Mouse (Mus musculus): ENCODE data around the gene Egfl6. TPM values are rescaled to one million over a fixed set of nuclear protein-coding genes. Genes with fewer than 3 reads are reported as not detected.
A peak's percentile ranks its signal among the peaks of the same experiment; 100 is the strongest.

Gene Egfl6
- polyA plus RNA-seq, 1 experiment from 2014 or later, result 3.6 TPM

DNA sequence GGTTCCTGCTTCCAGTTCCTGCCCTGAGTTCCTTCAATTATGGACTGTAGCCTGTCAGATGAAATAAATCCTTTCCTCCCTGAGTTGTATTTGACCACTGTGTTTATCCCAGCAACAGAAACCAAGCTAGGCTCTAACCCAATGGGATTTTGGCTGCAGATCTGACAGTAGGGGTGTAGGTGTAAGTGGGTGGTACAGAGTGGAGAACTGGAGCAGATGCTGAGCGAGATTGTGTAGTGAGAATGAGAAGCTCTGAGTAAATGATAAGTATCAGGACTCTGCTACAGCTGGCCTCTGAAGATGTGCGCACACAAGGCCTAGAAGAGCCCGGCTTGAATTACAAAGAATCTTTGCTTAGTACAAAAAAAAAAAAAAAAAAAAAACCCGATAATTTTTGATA, 73.4 kb downstream of the Egfl6 start:
- Histone ChIP-seq H3K36me3 (replicated peaks) (no peaks in the 10 kb centered on the region), H3K4me1 (peaks cover 8% of the 10 kb centered on the region; the same call in 1 of the 2 replicates), H3K27ac (replicated peaks) (no peak overlapping the region), H3K9me3 (no peaks in the 10 kb centered on the region), H3K27me3 (replicated peaks; ENCODE audit: low read depth, poor library complexity, severe bottlenecking) (peaks cover 60% of the 10 kb centered on the region), H3K4me3 (no peak overlapping the region)
- 95% methylated on average over 4 of the region's 4 CpGs for WGBS
- no peak for DNase-seq (ENCODE audit: low spot score)

DNA sequence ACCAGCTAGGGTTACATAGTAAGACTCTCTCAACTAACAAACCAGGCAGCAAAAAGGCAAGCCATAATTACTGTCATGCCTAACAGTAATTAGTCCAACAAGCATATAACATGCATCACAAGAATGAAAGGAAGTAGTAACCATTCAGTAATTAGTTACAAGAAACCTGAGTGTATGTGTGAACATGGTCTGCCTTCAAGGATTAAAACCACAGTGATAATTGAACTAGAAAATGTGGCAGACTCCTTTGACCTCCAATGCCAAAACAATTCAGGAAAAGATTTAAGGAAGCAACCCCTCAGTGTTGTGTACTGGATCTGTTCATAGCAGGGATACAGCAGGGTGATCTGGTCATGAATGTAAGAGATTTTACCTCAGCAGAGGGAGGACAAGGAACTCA, 74.4 kb downstream of the Egfl6 start:
- Histone ChIP-seq H3K4me1 (peaks cover 8% of the 10 kb centered on the region; the same call in 1 of the 2 replicates), H3K36me3 (replicated peaks) (no peaks in the 10 kb centered on the region), H3K9me3 (no peaks in the 10 kb centered on the region), H3K27ac (replicated peaks) (peak overlapping the region; percentile 96; the same call in 1 of the 2 replicates), H3K27me3 (replicated peaks; ENCODE audit: low read depth, poor library complexity, severe bottlenecking) (peaks cover 50% of the 10 kb centered on the region), H3K4me3 (no peak overlapping the region)
- DNase-seq (ENCODE audit: low spot score), result no peak

DNA sequence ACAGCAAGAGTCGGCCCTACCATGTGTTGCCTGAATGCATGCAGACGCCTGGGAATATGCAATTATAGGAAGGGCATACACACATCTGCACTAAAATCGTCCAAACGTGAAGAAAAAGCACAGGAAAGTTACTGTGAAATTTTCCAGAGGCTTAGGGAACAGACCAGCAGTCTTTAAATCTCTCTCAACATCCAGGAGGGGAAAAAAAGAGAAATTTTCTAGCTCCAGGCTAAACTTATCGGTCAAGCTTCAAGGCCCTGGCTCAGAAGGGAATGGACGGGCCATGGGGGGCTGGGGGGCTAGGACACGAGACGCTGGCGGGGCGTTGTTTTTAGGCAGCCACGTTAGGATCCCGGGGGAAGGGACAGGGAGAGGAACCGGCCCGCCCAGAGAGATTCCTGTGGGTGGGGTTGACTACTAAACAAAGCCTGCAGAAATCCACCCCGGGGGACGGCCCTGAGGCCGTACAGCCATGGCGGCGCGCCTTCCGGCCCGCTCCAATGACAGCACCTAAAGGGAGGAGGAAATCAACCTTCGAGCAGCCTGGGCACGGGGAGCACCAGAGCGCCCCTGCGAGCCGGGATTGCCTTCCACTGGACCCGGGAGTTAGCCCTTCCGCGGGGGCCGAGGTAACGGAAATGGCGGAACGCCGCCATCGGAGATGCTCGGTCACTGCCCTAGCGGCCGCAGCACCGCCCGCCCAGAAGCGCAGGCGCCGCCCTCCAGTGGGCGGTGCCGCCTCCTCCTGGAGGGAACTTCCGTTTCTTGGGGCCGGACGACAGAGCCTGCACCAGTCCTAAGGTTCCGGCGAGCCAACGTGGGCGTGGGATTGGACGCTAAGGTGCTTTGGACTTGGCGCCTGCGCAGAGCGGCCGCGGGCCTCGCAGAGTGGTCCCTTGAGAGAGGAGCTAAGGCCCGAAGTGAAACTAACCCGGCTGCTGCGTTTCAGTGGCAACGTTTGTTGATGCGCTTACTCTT, 75.5 kb downstream of the Egfl6 start:
- Histone ChIP-seq H3K9me3 (no peaks in the 10 kb centered on the region), H3K27me3 (replicated peaks; ENCODE audit: low read depth, poor library complexity, severe bottlenecking) (peaks cover 39% of the 10 kb centered on the region), H3K4me3 (peak overlapping the region; percentile 66), H3K27ac (replicated peaks) (peak overlapping the region; percentile 96), H3K4me1 (peaks cover 8% of the 10 kb centered on the region; the same call in 1 of the 2 replicates), H3K36me3 (replicated peaks) (peaks cover 4% of the 10 kb centered on the region)
- peak; percentile 94 for DNase-seq (ENCODE audit: low spot score)
- 22% methylated on average over 65 of the region's 65 CpGs for WGBS

DNA sequence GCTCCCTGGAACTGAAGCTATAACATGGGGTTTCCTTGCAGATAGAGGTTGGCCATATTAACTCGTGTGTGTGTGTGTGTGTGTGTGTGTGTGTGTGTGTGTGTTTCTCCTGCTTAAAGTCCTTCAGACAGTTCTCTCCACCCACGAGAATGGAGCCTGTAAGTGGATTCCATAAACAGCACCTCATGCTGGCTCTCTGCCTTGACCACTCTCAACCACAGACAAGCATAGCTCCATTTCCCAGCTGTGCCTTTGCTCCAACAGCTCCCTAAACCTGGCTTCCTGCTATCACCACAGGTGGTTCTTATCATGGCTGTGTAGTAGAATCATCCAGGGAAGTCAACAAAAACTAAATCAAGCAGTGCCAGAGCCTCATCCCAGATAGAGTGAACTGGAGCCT, 81.1 kb downstream of the Egfl6 start:
- 71% methylated on average over 2 of the region's 2 CpGs for WGBS

DNA sequence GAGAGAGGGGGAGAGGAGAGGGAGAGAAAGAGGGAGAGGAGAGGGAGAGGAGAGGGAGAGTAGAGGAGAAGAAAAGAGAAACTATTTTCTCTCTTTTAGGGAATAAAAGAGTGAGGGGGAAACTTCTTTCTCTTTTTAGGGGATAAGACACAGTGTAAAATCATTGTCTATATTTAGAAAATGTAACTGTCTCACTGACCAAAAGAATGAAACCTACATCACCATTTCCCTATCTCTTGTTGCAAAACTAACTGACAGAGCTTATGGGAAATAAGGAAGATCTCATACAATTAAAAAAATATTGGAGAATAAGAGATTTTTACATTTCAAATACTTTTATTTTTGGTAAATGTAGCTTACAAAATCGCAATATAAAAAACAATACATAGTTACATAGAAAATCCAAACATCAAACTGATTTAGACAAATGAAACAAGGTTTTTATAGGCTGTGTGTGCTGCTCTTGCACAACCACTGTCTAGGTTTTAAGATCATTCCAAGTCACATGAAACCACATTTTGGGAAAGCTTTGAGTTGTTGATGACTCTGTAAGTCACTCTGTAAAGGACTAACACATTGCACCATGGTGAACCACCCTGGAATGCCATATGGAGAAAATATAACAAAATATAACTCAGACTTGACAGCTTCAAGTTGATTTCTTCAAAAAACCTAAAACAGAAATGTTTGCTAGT, 85.9 kb downstream of the Egfl6 start:
- 79% methylated on average over 1 of the region's 1 CpGs for WGBS

More for the DNA sequence above, 81.1 kb downstream of the Egfl6 start:
- no peaks in the 10 kb centered on the region for H3K9me3 ChIP-seq
- H3K4me3 ChIP-seq, result no peak overlapping the region
- H3K4me1 ChIP-seq, result peaks cover 4% of the 10 kb centered on the region; the same call in 1 of the 2 replicates
- H3K27ac ChIP-seq (replicated peaks), result no peak overlapping the region
- peaks cover 17% of the 10 kb centered on the region for H3K36me3 ChIP-seq (replicated peaks)
- peaks cover 44% of the 10 kb centered on the region for H3K27me3 ChIP-seq (replicated peaks; ENCODE audit: low read depth, poor library complexity, severe bottlenecking)
- no peak for DNase-seq (ENCODE audit: low spot score)

DNA sequence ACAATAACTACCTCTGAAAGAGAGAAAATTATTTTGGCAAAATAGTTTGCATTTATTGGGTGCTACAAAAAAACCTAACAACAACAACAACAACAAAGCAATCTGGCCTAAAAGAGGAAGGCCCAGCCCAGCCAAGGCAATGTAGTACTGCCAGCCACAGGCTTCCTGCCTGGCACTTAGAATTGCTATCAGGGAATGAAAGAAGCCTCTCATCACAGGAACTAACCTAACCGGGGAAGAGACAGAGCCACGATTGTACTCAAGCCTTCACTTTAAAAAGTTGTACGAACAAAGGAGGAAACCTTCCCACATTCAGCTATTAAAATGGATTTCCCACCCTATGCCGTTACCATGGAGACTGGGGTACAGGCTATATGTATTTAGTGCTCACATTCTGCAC, 87.7 kb downstream of the Egfl6 start:
- Histone ChIP-seq H3K27ac (replicated peaks) (no peak overlapping the region), H3K4me1 (no peaks in the 10 kb centered on the region), H3K9me3 (no peaks in the 10 kb centered on the region), H3K4me3 (no peak overlapping the region), H3K27me3 (replicated peaks; ENCODE audit: low read depth, poor library complexity, severe bottlenecking) (peaks cover 40% of the 10 kb centered on the region), H3K36me3 (replicated peaks) (peaks cover 2% of the 10 kb centered on the region; the same call in 1 of the 2 replicates)
- DNase-seq (ENCODE audit: low spot score), result no peak
- 51% methylated on average over 4 of the region's 4 CpGs for WGBS

More for the DNA sequence above, 85.9 kb downstream of the Egfl6 start:
- H3K4me1 ChIP-seq, result no peaks in the 10 kb centered on the region
- no peak overlapping the region for H3K27ac ChIP-seq (replicated peaks)
- no peak for DNase-seq (ENCODE audit: low spot score)
- peaks cover 9% of the 10 kb centered on the region; the same call in 1 of the 2 replicates for H3K36me3 ChIP-seq (replicated peaks)
- H3K27me3 ChIP-seq (replicated peaks; ENCODE audit: low read depth, poor library complexity, severe bottlenecking), result peaks cover 44% of the 10 kb centered on the region
- no peaks in the 10 kb centered on the region for H3K9me3 ChIP-seq
- no peak overlapping the region for H3K4me3 ChIP-seq

DNA sequence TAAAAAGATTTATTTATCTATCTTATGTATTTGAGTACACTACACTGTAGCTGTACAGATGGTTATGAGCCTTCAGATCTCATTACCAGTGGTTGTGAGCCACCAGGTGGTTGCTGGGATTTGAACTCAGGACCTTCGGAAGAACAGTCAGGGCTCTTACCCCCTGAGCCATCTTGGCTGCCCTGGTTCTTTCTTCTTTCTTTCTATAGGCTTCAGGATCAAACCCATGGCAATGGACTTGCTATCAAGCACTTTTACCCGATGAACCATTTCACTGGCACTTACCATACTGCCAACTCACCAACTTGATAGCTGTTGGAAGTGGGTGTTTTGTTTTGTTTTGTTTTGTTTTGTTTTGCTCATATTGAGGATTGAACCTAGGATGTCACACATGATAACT, 90.5 kb downstream of the Egfl6 start:
- WGBS, result 86% methylated on average over 2 of the region's 2 CpGs
- DNase-seq (ENCODE audit: low spot score), result no peak
- H3K4me3 ChIP-seq, result no peak overlapping the region

DNA sequence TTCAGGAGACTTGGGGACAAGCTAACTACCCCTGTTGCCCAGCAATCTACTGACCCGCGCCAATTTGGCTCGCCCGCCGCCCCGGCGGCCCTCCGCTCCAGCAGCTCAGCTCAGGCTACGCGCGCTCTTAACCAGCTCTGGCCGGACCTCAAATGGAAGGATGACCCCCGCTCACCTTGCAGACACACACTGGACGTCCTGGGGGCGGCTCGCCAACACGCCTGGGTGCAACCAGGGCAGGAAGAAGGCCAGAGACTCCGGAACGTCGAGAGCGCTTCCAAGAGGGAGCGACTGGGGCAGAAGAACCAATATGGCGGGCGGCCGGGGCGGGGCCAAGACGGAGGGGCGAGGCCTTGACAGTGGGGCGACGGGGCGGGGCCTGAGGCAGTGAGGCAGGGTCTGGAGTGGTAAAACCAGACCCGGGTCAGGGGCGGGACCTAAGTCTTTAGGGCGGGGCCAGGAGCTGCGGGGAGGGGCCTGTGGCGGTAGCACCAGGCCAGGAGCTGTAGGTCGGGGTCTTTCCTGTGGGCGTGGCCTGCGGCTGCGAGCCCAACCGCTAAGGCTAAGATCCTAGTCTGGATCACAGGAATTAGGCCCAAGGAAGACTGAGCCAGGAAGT, 106.0 kb downstream of the Egfl6 start, which contains the start of gene Rab9:
Gene Rab9 (minus strand): TSS at position 503 of the 619 bp plus-strand sequence.
- H3K27me3 ChIP-seq (replicated peaks; ENCODE audit: low read depth, poor library complexity, severe bottlenecking), result peaks cover 59% of the 10 kb centered on the region
- peak within 1 kb of the TSS; percentile 92 for H3K27ac ChIP-seq (replicated peaks)
- peak within 1 kb of the TSS; percentile 70 for H3K4me3 ChIP-seq
- H3K9me3 ChIP-seq, result 0 out of 2 replicates have a peak, but pooled peaks cover 2% of the 10 kb centered on the region
- WGBS, result 15% methylated on average over 41 of the region's 41 CpGs
- no peaks in the 10 kb centered on the region; the same call in 1 of the 2 replicates for H3K4me1 ChIP-seq
- DNase-seq (ENCODE audit: low spot score), result peak; percentile 96
- peaks cover 18% of the 10 kb centered on the region for H3K36me3 ChIP-seq (replicated peaks)

More for the DNA sequence above, 90.5 kb downstream of the Egfl6 start:
- Histone ChIP-seq H3K4me1 (no peaks in the 10 kb centered on the region), H3K27me3 (replicated peaks; ENCODE audit: low read depth, poor library complexity, severe bottlenecking) (peaks cover 24% of the 10 kb centered on the region), H3K9me3 (no peaks in the 10 kb centered on the region), H3K36me3 (replicated peaks) (no peaks in the 10 kb centered on the region), H3K27ac (replicated peaks) (no peak overlapping the region)

DNA sequence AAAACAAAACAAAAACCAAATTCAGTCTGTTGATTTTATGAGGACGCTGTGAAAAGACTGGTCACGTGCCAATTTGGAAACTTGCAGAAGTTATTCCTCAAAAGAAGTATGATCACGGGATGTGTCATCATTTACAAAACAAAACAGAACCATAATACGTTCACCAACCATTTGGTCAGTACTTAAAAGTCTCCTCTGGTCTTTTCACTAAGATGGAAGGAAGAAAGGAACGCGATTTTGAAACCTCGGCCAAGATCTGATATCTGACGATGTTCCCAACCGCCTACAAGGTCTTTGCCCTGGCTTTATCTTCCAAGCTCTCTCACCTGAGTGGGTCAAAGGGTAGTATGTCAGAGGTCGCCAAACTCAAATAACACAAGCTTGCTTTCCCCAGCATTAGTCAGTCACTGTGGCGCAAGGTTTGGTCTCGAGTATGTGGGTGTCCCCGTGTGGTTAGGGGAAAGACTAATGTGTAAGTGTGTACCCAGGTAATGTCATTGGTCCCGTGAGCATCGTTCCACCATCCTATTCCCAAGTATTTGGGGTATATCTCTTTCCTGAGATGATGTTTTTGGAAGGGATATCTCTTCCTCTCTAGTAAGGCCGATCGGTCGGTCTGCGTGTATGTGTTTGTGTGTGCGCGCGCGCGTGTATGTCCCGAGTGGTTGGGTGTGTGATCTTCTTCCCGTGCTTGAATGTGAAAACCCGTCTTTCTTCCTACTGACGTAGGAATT, 106.7 kb downstream of the Egfl6 start:
- H3K27ac ChIP-seq (replicated peaks), result peak overlapping the region; percentile 92
- peak overlapping the region; percentile 70 for H3K4me3 ChIP-seq
- DNase-seq (ENCODE audit: low spot score), result peak; percentile 15
- 0 out of 2 replicates have a peak, but pooled peaks cover 2% of the 10 kb centered on the region for H3K9me3 ChIP-seq
- no peaks in the 10 kb centered on the region; the same call in 1 of the 2 replicates for H3K4me1 ChIP-seq
- H3K27me3 ChIP-seq (replicated peaks; ENCODE audit: low read depth, poor library complexity, severe bottlenecking), result peaks cover 66% of the 10 kb centered on the region
- 23% methylated on average over 28 of the region's 28 CpGs for WGBS
- H3K36me3 ChIP-seq (replicated peaks), result peaks cover 18% of the 10 kb centered on the region

DNA sequence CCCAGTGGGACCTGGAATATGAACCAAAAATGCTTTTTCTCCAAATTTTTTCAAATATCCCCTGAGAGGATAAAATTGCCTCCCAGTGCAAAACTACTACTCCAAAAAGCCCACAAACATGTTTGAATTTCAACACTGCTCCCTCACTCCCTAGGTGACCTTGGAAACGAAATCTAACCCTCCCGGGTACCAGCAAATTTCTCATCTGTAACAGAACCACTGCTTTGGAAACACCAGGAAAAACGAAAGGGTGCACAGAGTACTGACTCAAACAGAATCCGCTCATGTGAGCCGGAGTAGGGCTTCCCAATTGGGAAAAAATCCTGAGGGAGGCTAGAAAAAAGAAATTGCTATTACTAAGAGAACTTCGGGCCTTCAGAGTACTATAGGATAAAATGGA, 108.1 kb downstream of the Egfl6 start:
- 74% methylated on average over 6 of the region's 6 CpGs for WGBS
- H3K27me3 ChIP-seq (replicated peaks; ENCODE audit: low read depth, poor library complexity, severe bottlenecking), result peaks cover 65% of the 10 kb centered on the region
- DNase-seq (ENCODE audit: low spot score), result no peak
- H3K4me3 ChIP-seq, result peak overlapping the region; percentile 70; the same call in 1 of the 2 replicates
- no peak overlapping the region for H3K27ac ChIP-seq (replicated peaks)
- H3K4me1 ChIP-seq, result no peaks in the 10 kb centered on the region; the same call in 1 of the 2 replicates
- 0 out of 2 replicates have a peak, but pooled peaks cover 2% of the 10 kb centered on the region for H3K9me3 ChIP-seq
- H3K36me3 ChIP-seq (replicated peaks), result peaks cover 20% of the 10 kb centered on the region

Data from embryonic facial prominence, embryonic 10.5 days (tissue).